Mouse (Mus musculus) C2C12 (cell line): ENCODE data around the gene Slco4a1.

Source experiments
- CEBPB ChIP-seq: IDR thresholded peaks from one replicate; pipeline ENCODE4 v1.6.1; 2011; ENCODE audit warnings: low read depth, mild to moderate bottlenecking, control low read depth, moderate library complexity
- CTCF ChIP-seq: IDR thresholded peaks from one replicate; pipeline ENCODE4 v1.5.1; 2011; ENCODE audit not compliant: control insufficient read depth, insufficient read depth, insufficient read length
- FOSL1 ChIP-seq: IDR thresholded peaks from one replicate; pipeline ENCODE4 v1.8.0; 2011; ENCODE audit warnings: mild to moderate bottlenecking, low read length; ENCODE audit not compliant: poor library complexity, insufficient read depth, severe bottlenecking
- MAX ChIP-seq: IDR thresholded peaks from one replicate; pipeline ENCODE4 v1.6.1; 2011; ENCODE audit warnings: mild to moderate bottlenecking, control low read depth
- MYOD1 ChIP-seq: IDR thresholded peaks from one replicate; pipeline ENCODE4 v1.6.1; 2011; ENCODE audit warnings: low read depth; ENCODE audit not compliant: control insufficient read depth, insufficient read length
- MYOG ChIP-seq: IDR thresholded peaks from one replicate; pipeline ENCODE4 v1.6.1; 2011; ENCODE audit not compliant: control insufficient read depth, insufficient read length; ENCODE audit errors: extremely low read depth
- USF1 ChIP-seq: IDR thresholded peaks from one replicate; pipeline ENCODE4 v1.6.1; 2011; ENCODE audit warnings: low read depth, mild to moderate bottlenecking, control low read depth, moderate library complexity

DNA sequence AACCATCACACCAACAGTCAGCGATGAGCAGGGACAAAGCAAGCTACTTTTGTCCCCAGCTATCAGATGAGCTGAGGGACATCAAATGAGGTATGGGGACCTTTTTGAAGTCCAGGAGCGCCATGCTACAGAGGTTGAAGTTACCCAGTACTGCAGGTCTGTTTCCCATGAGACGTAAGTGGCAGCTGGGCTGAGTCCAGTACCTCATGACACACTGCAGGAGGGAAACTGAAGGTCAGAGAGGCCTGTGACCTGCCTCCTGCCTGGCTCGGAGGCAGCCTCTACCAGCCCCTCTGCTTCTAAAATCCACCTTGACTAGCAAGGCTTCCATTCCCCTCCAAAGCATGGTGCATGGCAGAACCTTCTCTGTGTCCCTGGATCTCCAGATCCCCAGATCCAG, 3.4 kb downstream of the Slco4a1 start:
- TF ChIP-seq CTCF (no peak), MYOG (no peak), FOSL1 (no peak), MYOD1 (no peak), MAX (no peak), USF1 (no peak), CEBPB (no peak)
